Mouse (Mus musculus) bone marrow macrophage, adult 2 months (primary cell): Measurements from ENCODE around the gene Ppp1r9b. TPM values are rescaled to one million over a fixed set of nuclear protein-coding genes. Genes with fewer than 3 reads are reported as not detected.
"Not testable (repeated sequence)": the region's sequence is repeated elsewhere in the genome, so short reads cannot be mapped to it uniquely, and the experiment has no call there.

Experiments
- H3K27ac ChIP-seq: 2 replicates; pipeline ENCODE4 v1.5.1; 2012; ENCODE audit warnings: low read depth, low read length; ENCODE audit not compliant: insufficient read depth
- H3K4me1 ChIP-seq: 2 replicates; pipeline ENCODE4 v1.6.1; 2012; ENCODE audit warnings: low read length; ENCODE audit not compliant: control insufficient read depth, insufficient read depth
- H3K4me3 ChIP-seq: 2 replicates; pipeline ENCODE4 v1.5.1; 2012; ENCODE audit warnings: mild to moderate bottlenecking, low read length, moderate library complexity; ENCODE audit not compliant: insufficient read depth
- CTCF ChIP-seq: IDR thresholded peaks from 2 replicates; pipeline ENCODE4 v1.5.1; 2012; ENCODE audit warnings: low read depth, mild to moderate bottlenecking, low read length, moderate library complexity
- POLR2A ChIP-seq: IDR thresholded peaks from 2 replicates; pipeline ENCODE4 v1.6.1; 2012; ENCODE audit warnings: mild to moderate bottlenecking, low read depth, low read length, borderline replicate concordance
- polyA plus RNA-seq: library from polyadenylated mRNA; stranded (reverse); fragments of >200 nt; gene quantifications from 2 replicates; pipeline ENCODE4 v1.2.4, GENCODE M21; 2012; ENCODE audit not compliant: missing spikeins, insufficient read depth, insufficient read length

Ppp1r9b gene
- polyA plus RNA-seq, 1 experiment, result 176 TPM

GRCm38 (mm10) chr11:94958065-94958858 lies 32.6 kb upstream of the Ppp1r9b start:
- no peak for TF ChIP-seq POLR2A
- no peak for TF ChIP-seq CTCF
- no peaks in the 10 kb centered on the region for H3K4me1 ChIP-seq
- no peak overlapping the region for H3K27ac ChIP-seq
- H3K4me3 ChIP-seq, result no peak overlapping the region

- TF ChIP-seq CTCF (no peak), POLR2A (no peak)
- no peaks in the 10 kb centered on the region for H3K4me1 ChIP-seq
- no peak overlapping the region for H3K4me3 ChIP-seq
- H3K27ac ChIP-seq, result no peak overlapping the region
Observed at GRCm38 (mm10) chr11:94962534-94963101, 28.2 kb upstream of the Ppp1r9b start.

DNA sequence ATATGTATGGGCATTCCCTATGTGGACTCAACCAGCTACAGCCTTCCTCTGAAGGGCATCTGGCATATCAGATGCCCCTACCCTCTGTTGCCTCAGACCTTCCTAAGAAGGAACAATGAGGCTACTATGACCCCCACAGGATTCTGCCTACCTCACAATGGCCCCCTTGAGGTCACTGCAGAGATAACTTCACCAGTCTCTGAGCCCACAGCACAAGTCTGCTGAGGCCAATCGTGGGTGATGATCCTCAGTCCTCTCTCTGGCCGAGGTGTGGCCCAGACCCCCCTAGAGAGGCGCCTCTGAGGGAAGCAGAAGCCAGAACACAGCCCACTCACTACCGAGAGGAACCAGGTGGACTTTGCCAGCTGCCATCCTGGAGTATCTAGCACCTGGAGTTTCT lies 23.4 kb upstream of the Ppp1r9b start, which contains the start of gene Hils1:
TSS of gene Hils1 (plus strand) at position 175 of the 400 bp plus-strand sequence.
- Histone ChIP-seq H3K27ac (no peak within 1 kb of the TSS), H3K4me3 (no peak within 1 kb of the TSS), H3K4me1 (no peaks in the 10 kb centered on the region)
- TF ChIP-seq POLR2A, result no peak
- TF ChIP-seq CTCF, result no peak

DNA sequence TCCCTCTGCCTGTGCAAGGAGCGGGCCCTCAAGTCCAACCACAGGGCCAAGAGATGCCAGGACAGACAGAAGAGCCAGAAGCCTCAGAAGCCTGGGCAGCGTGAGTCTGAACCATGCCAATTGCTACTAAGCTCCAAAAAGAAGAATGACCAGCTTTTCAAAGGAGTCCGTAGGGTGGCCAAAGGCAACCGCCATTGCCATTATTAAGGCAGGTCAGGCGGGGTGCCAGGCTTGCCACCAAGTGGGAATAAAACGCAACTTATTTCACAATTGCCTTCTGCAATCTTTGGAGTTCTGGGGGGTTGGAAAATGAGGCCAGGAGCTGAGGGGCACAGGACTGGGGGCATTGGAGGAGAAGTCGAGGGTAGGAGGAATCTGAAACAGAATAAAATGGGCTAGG lies 22.6 kb upstream of the Ppp1r9b start:
- no peak for TF ChIP-seq POLR2A
- TF ChIP-seq CTCF, result no peak
- Histone ChIP-seq H3K27ac (no peak overlapping the region), H3K4me1 (no peaks in the 10 kb centered on the region), H3K4me3 (no peak overlapping the region)

GRCm38 (mm10) chr11:94969709-94970108 lies 21.1 kb upstream of the Ppp1r9b start:
- H3K27ac ChIP-seq, H3K4me1 ChIP-seq, H3K4me3 ChIP-seq: not testable (repeated sequence)

DNA sequence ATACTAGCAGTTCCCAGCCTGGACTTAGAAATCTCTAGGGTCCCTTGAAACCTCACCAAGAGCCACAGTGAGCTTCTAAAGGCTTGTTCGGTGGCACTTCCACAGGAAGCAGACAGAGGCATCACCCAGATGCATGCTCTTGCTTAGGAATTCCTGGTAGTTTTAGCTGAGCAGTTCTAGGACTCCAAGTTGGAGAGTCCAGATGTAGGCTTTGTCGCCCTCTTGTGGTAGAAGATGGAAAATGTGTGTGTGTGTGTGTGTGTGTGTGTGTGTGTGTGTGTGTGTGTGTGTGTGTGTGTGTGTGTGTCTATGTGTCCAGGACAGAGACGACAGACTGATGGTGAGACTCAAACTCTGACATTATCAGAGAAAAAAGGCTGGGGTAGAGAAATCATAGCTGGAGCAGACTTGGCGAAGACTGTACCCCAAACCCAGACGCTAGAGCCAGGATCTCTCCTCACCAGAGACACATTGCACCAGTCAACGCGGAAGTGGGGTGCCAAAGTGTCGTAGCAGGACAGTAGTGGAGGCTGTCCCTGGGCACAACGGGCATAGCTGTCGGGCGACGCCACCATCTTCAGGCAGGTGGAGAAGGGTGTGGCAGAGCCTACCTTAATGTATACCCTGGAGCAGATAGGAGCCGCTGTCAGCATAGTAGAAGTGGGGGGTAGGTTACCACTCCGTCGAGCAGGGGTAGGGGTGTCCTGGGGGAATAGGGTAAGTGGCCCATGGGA lies 20.5 kb upstream of the Ppp1r9b start:
- Histone ChIP-seq H3K4me3 (no peak overlapping the region), H3K27ac (no peak overlapping the region), H3K4me1 (no peaks in the 10 kb centered on the region)
- TF ChIP-seq POLR2A (no peak), CTCF (no peak; the same call in 1 of the 2 replicates)

- H3K27ac ChIP-seq, result no peak overlapping the region
- TF ChIP-seq CTCF, result no peak
- H3K4me1 ChIP-seq, result no peaks in the 10 kb centered on the region
- no peak overlapping the region for H3K4me3 ChIP-seq
Observed at GRCm38 (mm10) chr11:94971895-94972615, 18.8 kb upstream of the Ppp1r9b start.

DNA sequence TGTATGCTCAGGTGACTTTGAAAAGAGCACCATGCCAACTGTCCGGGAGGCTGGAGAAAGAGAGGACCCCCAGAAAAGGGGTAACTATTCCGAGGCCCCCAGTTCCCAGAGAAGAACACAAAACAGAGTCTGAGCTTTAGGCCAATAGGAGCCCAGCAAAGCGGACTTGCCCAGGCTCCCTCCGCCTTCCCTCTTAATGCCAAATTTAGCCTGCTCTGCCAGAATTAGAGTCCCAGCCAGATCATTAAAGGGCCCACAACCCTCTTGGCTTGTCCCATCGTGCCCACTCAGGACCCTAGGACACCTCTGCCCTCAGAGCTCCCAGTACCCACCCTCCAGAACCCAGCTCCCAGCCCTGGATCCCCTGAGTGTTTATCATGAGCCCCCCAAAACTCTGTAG lies 17.9 kb upstream of the Ppp1r9b start:
- Histone ChIP-seq H3K4me1 (no peaks in the 10 kb centered on the region), H3K27ac (no peak overlapping the region), H3K4me3 (no peak overlapping the region)
- TF ChIP-seq CTCF (no peak), POLR2A (no peak)

GRCm38 (mm10) chr11:94973313-94973712 lies 17.5 kb upstream of the Ppp1r9b start:
- Histone ChIP-seq H3K4me3 (no peak overlapping the region), H3K27ac (no peak overlapping the region), H3K4me1 (no peaks in the 10 kb centered on the region)
- TF ChIP-seq POLR2A (no peak), CTCF (no peak)

DNA sequence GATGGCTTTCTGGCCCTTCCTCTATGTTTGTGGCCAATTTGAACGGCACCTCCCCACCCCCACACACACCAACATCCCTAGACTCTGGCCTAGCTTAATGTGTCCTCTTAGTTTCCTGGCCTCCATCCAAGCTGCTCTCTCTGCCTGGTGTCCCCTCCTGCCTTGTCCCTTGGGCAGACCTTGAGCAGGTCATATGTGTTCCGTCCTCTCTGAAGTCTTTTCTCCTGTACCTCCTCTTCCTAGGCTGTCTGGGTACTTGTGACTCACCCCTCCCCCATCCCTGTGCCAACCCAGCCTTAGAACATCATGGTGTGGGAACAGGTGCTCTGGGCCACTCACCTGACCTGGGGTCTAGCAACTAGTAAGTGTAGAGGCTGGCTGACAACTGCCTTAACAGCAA lies 15.9 kb upstream of the Ppp1r9b start:
- H3K4me3 ChIP-seq, result no peak overlapping the region
- peaks cover 4% of the 10 kb centered on the region for H3K4me1 ChIP-seq

More for the DNA sequence above, 15.9 kb upstream of the Ppp1r9b start:
- H3K27ac ChIP-seq, result no peak overlapping the region
- no peak for TF ChIP-seq POLR2A
- TF ChIP-seq CTCF, result no peak
